Mouse (Mus musculus): ENCODE data around the gene Trio.
"Not testable (repeated sequence)": the region's sequence is repeated elsewhere in the genome, so short reads cannot be mapped to it uniquely, and the experiment has no call there.

The Trio gene

DNA sequence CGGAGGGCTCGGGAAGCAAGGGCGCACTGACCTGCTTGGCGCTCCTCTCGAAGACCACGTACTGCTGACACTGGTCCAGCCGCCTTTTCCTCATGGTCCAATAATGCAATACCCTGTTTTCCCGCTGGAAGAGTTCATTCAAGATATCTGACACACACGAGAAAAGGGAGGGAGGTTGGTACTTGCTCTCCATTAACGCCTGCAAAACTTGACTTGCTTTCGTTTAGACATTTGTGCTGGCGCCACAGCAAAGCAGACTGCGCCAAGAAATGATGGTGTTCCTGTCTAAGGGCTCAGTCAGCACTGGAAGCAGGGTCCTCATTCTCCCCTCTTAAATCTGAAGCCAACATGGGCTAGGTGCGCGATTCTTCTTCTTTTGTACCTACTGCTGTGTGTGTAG is 184.0 kb downstream of the Trio start:
- DNase-seq (ENCODE audit: extremely low read depth, low read depth) = no peak

GRCm38 (mm10) chr15:27840579-27840978 is 185.1 kb downstream of the Trio start:
- DNase-seq (ENCODE audit: extremely low read depth, low read depth) = no peak

DNA sequence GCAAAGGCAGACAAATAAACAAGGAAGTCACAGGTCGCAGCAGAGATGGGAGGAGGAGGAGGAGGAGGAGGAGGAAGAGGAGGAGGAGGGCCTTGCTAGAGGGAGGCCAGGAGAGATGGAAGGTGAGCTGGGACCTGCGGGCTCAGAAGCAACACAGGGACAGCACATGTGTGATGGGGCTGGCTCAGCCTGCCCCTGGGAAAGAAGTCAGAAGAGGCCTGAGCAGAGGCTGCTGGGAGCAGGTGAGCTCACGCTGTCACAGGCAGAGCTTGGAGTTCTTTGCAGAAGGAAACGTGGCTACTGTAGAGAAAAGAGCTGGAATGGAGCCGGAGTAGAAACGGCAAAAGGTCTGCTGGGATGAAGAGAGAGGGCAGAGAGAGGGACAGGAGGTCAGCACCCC is 185.5 kb downstream of the Trio start:
- no peak for DNase-seq (ENCODE audit: extremely low read depth, low read depth)

DNA sequence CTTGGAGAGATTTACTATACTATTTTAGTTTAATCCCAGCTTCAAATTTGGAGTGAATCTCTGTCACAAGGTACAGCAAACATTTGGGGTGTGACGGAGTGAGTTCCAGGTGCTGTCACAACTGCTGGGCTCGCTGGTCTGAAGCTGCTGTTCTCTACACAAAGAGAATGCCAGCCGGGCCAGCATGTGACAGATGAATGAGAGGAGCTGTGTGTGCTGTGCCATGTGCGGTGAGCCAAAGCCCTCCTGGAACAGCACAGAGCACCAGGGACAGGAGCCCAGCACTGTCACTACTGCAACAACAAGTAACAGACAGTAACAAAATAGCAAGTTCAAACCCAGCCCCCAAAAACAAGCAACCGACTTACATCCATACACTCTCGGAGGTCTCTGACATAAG is 194.0 kb downstream of the Trio start:
- no peak for DNase-seq (ENCODE audit: extremely low read depth, low read depth)

GRCm38 (mm10) chr15:27827871-27828270 is 197.8 kb downstream of the Trio start:
- not testable (repeated sequence) for DNase-seq (ENCODE audit: extremely low read depth, low read depth)

DNA sequence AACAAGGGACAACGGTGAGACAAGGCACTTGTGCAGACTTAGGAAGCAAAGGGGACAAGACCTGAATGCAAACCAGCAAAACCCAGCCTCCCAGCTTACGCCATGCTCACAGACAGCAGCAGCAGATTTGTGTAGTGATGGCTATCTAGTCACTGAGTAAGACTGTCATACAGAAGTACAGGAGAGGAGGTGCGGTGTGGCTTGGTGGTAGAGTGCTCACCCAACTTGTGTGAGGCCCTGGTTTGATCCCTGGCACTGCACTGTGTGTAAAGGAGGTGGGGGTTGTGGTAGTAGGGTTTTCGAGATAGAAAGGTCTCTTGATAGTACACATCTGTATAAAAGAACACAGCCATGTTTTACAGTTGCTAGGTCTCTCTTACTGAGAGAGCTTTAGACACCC is 198.8 kb downstream of the Trio start:
- no peak for DNase-seq (ENCODE audit: extremely low read depth, low read depth)

- DNase-seq (ENCODE audit: extremely low read depth, low read depth) = no peak
Measured at GRCm38 (mm10) chr15:27826048-27826637, 199.5 kb downstream of the Trio start.

DNA sequence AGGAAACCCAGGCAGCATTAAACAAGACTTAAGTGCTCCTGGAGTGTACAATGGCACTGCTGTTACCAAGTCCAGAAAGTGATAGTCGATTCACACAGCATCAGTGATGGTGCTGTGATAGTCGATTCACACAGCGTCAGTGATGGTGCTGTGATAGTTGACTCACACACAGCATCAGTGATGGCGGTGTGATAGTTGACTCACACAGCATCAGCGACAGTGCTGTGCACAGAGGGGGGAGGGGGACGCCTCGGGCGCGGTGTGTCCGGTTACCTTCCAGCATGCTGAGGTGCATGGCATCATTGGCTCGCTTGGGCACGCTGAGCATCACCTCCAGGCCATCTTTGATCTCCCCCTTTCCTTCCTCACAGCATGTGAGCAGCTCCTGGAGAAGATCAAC is 200.3 kb downstream of the Trio start:
- DNase-seq (ENCODE audit: extremely low read depth, low read depth) = no peak

GRCm38 (mm10) chr15:27823581-27823980 is 202.1 kb downstream of the Trio start:
- peak; percentile 21 for DNase-seq (ENCODE audit: extremely low read depth, low read depth)

DNA sequence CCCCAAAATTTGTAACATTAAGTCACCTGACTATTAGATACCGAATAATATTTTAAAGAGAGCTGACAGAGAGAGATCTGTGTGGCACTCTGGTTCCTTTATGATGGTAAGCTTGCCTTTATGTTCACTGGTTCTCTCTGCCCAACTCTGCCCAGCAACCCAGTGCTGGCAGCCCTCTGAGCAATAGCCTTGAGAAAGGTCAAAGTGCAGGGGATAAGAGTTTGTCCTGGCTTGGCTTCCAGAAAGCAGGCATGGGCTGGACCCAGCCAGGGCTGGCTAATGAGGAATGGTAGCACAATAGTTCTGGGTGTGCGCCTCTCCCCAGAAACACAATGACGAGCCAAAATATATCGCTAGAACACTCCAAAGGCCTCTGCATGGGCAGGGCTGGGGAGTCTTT is 203.2 kb downstream of the Trio start:
- DNase-seq (ENCODE audit: extremely low read depth, low read depth) = no peak

GRCm38 (mm10) chr15:27821651-27822364 is 203.8 kb downstream of the Trio start:
- DNase-seq (ENCODE audit: extremely low read depth, low read depth) = no peak

DNA sequence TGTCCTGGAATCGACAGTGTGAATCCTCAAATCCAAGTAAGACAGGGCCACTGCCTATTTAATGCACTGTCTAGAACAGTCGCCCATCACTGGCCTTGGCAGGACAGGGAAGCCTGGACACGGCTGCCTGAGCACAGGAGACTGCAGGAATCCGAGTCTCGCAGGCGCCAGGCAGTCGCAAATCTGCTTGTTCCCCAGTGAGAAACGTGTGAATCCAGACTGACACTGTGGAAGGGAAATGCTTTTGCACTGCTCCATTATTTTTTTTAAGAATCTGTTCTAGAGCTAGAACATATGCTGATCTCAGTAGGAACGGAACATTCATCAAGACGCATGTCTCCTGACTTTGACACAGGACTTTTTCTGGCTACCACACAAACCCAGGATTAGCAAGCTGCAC is 208.6 kb downstream of the Trio start:
- DNase-seq (ENCODE audit: extremely low read depth, low read depth) = no peak

GRCm38 (mm10) chr15:27814677-27815391 is 210.8 kb downstream of the Trio start:
- no peak for DNase-seq (ENCODE audit: extremely low read depth, low read depth)

DNA sequence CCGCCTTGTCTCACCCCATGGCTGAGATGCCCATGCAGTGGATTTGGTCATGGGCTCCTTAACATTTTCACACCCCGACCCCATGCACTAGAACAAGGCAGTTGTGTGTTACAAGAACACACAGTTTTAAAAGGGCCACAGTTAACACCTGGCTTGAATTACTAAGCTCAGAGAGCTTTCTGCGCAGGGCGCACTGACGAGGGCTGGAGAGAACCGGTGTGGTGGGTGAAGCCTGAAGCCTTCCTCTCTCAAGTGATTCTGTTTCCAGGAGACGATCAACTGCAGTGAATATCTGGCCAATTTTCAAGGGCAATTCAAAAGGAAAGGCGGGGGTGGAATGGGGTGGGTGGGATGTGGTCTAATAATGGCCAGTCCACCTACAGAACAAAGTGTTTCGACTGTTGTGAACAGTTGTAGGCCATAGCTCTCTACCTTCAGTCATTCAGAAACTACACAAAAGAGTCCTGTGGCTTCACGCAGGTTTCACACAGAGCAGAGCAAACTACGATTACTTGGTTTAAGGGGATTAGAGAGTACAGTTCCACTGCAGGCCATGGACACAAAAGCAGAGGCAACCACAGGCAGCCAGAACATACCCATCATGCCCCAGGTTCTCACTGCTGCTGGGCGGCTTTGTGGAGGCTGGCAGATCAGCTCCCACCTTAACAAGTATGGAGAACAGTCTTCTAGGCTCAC is 214.7 kb downstream of the Trio start:
- DNase-seq (ENCODE audit: extremely low read depth, low read depth) = no peak

DNA sequence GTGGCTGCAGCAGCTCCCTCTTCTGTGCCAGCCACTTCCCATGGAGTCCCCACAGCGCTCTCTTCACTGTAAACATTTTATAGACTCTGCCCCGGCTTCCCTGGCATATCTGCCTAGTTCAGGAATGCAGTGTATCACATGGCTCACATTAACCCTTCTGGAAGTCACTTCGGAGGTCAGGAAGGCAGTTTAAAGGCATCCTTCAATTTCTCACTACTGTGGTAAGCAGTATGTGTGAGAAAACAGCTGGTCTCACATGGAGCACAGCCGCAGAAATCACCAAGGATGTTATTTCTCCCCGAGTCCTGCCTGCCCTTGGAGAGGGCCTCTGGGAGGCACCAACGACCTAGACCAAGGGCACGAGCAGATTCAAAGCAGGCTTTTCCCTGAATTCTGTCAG is 215.4 kb downstream of the Trio start:
- DNase-seq (ENCODE audit: extremely low read depth, low read depth) = no peak

- no peak for DNase-seq (ENCODE audit: extremely low read depth, low read depth)
Measured at GRCm38 (mm10) chr15:27808596-27809276, 216.9 kb downstream of the Trio start.

DNA sequence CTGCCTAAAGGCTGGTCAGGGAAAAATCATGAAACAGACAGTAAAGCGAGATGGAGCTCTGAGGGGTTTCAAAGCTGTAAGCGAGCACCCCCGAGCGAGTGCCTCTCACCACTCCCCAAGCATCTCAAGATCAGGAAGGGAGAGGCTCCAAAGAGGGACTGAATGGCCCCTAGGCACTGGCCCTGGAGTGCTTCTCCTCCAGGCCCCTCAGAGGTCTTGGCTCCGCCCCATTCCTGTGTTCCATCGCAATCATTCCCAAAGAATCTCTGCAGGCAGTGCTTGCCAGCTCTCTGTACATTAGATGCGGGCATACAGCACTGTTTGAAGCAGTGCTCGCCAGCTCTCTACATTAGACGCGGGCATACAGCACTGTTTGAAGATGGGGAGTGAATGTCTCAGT is 219.4 kb downstream of the Trio start:
- no peak for DNase-seq (ENCODE audit: extremely low read depth, low read depth)

DNA sequence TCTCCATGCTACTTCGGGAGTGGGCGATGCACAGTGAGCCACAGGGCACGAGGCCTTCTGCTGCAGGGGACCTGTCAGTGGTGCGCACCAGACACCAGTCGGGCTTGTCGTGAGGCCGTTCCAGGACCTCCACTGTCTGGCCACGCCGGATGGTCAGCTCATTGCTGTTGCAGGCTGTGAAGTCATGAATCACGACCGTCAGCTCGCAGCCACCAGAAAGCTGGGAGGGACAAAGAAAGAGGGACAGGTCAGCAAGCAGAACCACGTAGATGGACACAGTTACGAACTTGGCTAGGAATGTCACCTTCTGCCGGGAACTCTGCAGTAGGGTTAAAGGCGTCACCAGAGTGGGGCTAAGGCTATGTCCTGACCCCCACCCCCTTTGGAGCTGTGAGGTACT is 220.0 kb downstream of the Trio start:
- DNase-seq (ENCODE audit: extremely low read depth, low read depth) = no peak

DNA sequence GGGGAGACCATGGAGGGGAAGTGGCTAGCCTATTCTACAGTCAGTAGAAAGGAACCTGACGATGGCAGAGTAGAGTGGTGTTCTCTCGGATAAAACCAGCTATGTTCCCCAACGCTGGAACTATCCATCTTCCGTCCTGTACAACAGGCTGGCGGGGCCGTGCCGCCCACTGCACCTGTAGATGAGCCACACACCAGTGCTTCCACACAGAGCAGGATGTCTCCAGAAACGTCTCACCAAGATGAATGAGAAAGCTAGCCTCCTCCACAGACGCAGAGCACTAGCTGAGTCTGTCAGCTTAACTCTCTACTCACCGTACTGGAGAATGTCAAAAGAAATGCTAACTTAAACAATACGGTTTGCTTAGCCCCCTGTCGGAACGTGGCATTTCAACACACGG is 221.2 kb downstream of the Trio start:
- no peak for DNase-seq (ENCODE audit: extremely low read depth, low read depth)

- DNase-seq (ENCODE audit: extremely low read depth, low read depth) = no peak
Measured at GRCm38 (mm10) chr15:27803568-27804345, 221.9 kb downstream of the Trio start.

- no peak for DNase-seq (ENCODE audit: extremely low read depth, low read depth)
Measured at GRCm38 (mm10) chr15:27802243-27802642, 223.4 kb downstream of the Trio start.
